10 mouse cellular contexts compared by ENCODE assay signal in genomic region chr6:50823220-50823910, GRCm38 (mm10).
DNase-seq lines count a peak whose midpoint lies in the region; ATAC-seq lines count a peak whose summit lies in the region.
"Had no signal": no experiment of that assay in that cellular context is flagged by ENCODE, and none has a peak within 500 bp of the region (broad histone marks: within the 10 kb centered on the region; RNA-seq: fewer than 3 reads in every experiment).

No protein-coding gene starts in this region.

- H3K9ac ChIP-seq in heart, embryonic 15.5 days, result no peak overlapping the region
- H3K9ac ChIP-seq in embryonic facial prominence, embryonic 15.5 days, result no peak overlapping the region
- H3K9ac ChIP-seq in neural tube, embryonic 11.5 days (ENCODE audit: low read length), result peak overlapping the region; percentile 33; the same call in 1 of the 2 replicates

- peaks cover 7% of the 10 kb centered on the region; the same call in 1 of the 2 replicates for H3K4me1 ChIP-seq in heart, embryonic 15.5 days (replicated peaks)
- H3K4me1 ChIP-seq in embryonic facial prominence, embryonic 15.5 days, result peaks cover 31% of the 10 kb centered on the region
- peaks cover 61% of the 10 kb centered on the region for H3K4me1 ChIP-seq in limb, embryonic 10.5 days
- H3K4me1 ChIP-seq in neural tube, embryonic 11.5 days (ENCODE audit: control insufficient read depth, insufficient read depth, low read length), result peaks cover 32% of the 10 kb centered on the region

- no peak overlapping the region for H3K4me3 ChIP-seq in heart, embryonic 15.5 days
- H3K4me3 ChIP-seq in embryonic facial prominence, embryonic 15.5 days (replicated peaks), result no peak overlapping the region
- H3K4me3 ChIP-seq in limb, embryonic 10.5 days, result peak overlapping the region; percentile 30
- no peak overlapping the region for H3K4me3 ChIP-seq in neural tube, embryonic 11.5 days (ENCODE audit: low read depth, low read length)

- H3K27me3 ChIP-seq in heart, embryonic 15.5 days, result 0 out of 2 replicates have a peak, but pooled peaks cover 10% of the 10 kb centered on the region
- H3K27me3 ChIP-seq in embryonic facial prominence, embryonic 15.5 days, result 0 out of 2 replicates have a peak, but pooled peaks cover under 1% of the 10 kb centered on the region
- H3K27me3 ChIP-seq in limb, embryonic 10.5 days (ENCODE audit: low read depth, poor library complexity, severe bottlenecking), result peaks cover 11% of the 10 kb centered on the region; the same call in 1 of the 2 replicates
- H3K27me3 ChIP-seq in neural tube, embryonic 11.5 days (ENCODE audit: control insufficient read depth, insufficient read depth, low read length), result no peaks in the 10 kb centered on the region

- DNase-seq in heart, postnatal 14 days, result no peak
- peak; percentile 46 for DNase-seq in limb, embryonic 10.5 days (ENCODE audit: low spot score)
- DNase-seq in neural tube, embryonic 11.5 days (ENCODE audit: low spot score), result peak; percentile 56
- DNase-seq in layer of hippocampus, adult 8-10 months (ENCODE audit: low spot score in 2 of 2), result no peak
- no peak for DNase-seq in gastrocnemius, adult 18-20 months (ENCODE audit: low spot score)
- DNase-seq in ovary, postnatal 36 days (ENCODE audit: low spot score), result no peak
- DNase-seq: layer of hippocampus, adult 9-11 months had no signal

- no peaks in the 10 kb centered on the region for H3K9me3 ChIP-seq in heart, embryonic 15.5 days (replicated peaks)
- H3K9me3 ChIP-seq in embryonic facial prominence, embryonic 15.5 days (replicated peaks), result 0 out of 2 replicates have a peak, but pooled peaks cover 6% of the 10 kb centered on the region
- H3K9me3 ChIP-seq in limb, embryonic 10.5 days (replicated peaks), result no peaks in the 10 kb centered on the region
- no peaks in the 10 kb centered on the region for H3K9me3 ChIP-seq in neural tube, embryonic 11.5 days (ENCODE audit: control insufficient read depth, low read length)

- 31% methylated on average over 18 of the region's 18 CpGs for WGBS in heart, embryonic 15.5 days
- 25% methylated on average over 18 of the region's 18 CpGs for WGBS in embryonic facial prominence, embryonic 15.5 days
- 12% methylated on average over 18 of the region's 18 CpGs for WGBS in limb, embryonic 10.5 days
- WGBS in neural tube, embryonic 11.5 days, result 11% methylated on average over 18 of the region's 18 CpGs

- H3K4me2 ChIP-seq in heart, embryonic 15.5 days, result peak overlapping the region; percentile 22; the same call in 1 of the 2 replicates
- H3K4me2 ChIP-seq in embryonic facial prominence, embryonic 15.5 days (replicated peaks), result no peak overlapping the region
- no peak overlapping the region for H3K4me2 ChIP-seq in neural tube, embryonic 11.5 days (ENCODE audit: low read depth)

- 0 out of 2 replicates have a peak, but pooled peaks have one; percentile 43 for ATAC-seq in heart, embryonic 15.5 days (replicated peaks; ENCODE audit: insufficient number of reproducible peaks, insufficient read depth, low FRiP score, low read depth)
- no peak for ATAC-seq in embryonic facial prominence, embryonic 15.5 days (ENCODE audit: insufficient number of reproducible peaks, low FRiP score, low TSS enrichment, low read depth)
- ATAC-seq in neural tube, embryonic 11.5 days (ENCODE audit: insufficient read depth, low FRiP score, low TSS enrichment), result peak; percentile 56; the same call in 1 of the 2 replicates

- H3K27ac ChIP-seq in heart, embryonic 15.5 days, result no peak overlapping the region
- H3K27ac ChIP-seq in embryonic facial prominence, embryonic 15.5 days (replicated peaks), result peak overlapping the region; percentile 76
- H3K27ac ChIP-seq in limb, embryonic 10.5 days, result peak overlapping the region; percentile 72
- H3K27ac ChIP-seq in neural tube, embryonic 11.5 days (ENCODE audit: low read depth, low read length), result peak overlapping the region; percentile 80
- H3K27ac ChIP-seq: macrophage had no signal

- intact Hi-C loops in heart, postnatal 14 days (cut with DNase I), result no loop called here

- H3K36me3 ChIP-seq in heart, embryonic 15.5 days, result no peaks in the 10 kb centered on the region
- H3K36me3 ChIP-seq in embryonic facial prominence, embryonic 15.5 days, result no peaks in the 10 kb centered on the region
- H3K36me3 ChIP-seq in limb, embryonic 10.5 days, result no peaks in the 10 kb centered on the region
- H3K36me3 ChIP-seq in neural tube, embryonic 11.5 days (ENCODE audit: control insufficient read depth, insufficient read depth, low read length), result no peaks in the 10 kb centered on the region

Comparison
In these comparisons a context has a peak if more than half of its experiments do, and no peak if none do; other contexts are left out.
1. DNase-seq: peak in limb, embryonic 10.5 days (single experiment) and neural tube, embryonic 11.5 days (single experiment); none in heart, postnatal 14 days (0 of 2), layer of hippocampus, adult 8-10 months (0 of 2), gastrocnemius, adult 18-20 months (single experiment) and ovary, postnatal 36 days (single experiment).